Mouse (Mus musculus) forebrain, postnatal 0 days (tissue): ENCODE measurements around the gene AB124611. TPM values are rescaled to one million over a fixed set of nuclear protein-coding genes. Genes with fewer than 3 reads are reported as not detected.

Experiments used
- ATAC-seq: fragments of 200-750 bp; cut with Nextera tagmentation; 2 replicates; pipeline ENCODE4 v1.8.0; 2017; ENCODE audit warnings: mild to moderate bottlenecking, moderate library complexity
- DNase-seq: peaks from one replicate; pipeline ENCODE4 v3.0.0-alpha.2; 2015
- H3K27ac ChIP-seq: fragments of 300-500 bp; sonication (generic); 2 replicates; pipeline ENCODE4 v1.5.1; 2014; ENCODE audit warnings: low read depth, mild to moderate bottlenecking, antibody characterized with exemption, low read length, moderate library complexity, mixed read lengths
- H3K27me3 ChIP-seq: fragments of 300-500 bp; sonication (generic); 2 replicates; pipeline ENCODE4 v1.6.1; 2014; ENCODE audit warnings: mild to moderate bottlenecking, low read length, mixed read lengths; ENCODE audit not compliant: insufficient read depth
- H3K36me3 ChIP-seq: fragments of 300-500 bp; sonication (generic); 2 replicates; pipeline ENCODE4 v1.6.1; 2014; ENCODE audit warnings: mild to moderate bottlenecking, moderate library complexity; ENCODE audit not compliant: insufficient read depth
- H3K4me1 ChIP-seq: fragments of 300-500 bp; sonication (generic); 2 replicates; pipeline ENCODE4 v1.6.1; 2014; ENCODE audit warnings: antibody characterized with exemption; ENCODE audit not compliant: insufficient read depth
- H3K4me2 ChIP-seq: fragments of 300-500 bp; sonication (generic); 2 replicates; pipeline ENCODE4 v1.6.1; 2014; ENCODE audit warnings: low read depth, mild to moderate bottlenecking, moderate library complexity
- H3K4me3 ChIP-seq: fragments of 300-500 bp; sonication (generic); 2 replicates; pipeline ENCODE4 v1.5.1; 2014; ENCODE audit warnings: low read depth, low read length, mixed read lengths
- H3K9ac ChIP-seq: fragments of 300-500 bp; sonication (generic); 2 replicates; pipeline ENCODE4 v1.6.1; 2014; ENCODE audit warnings: mild to moderate bottlenecking
- H3K9me3 ChIP-seq: fragments of 300-500 bp; sonication (generic); 2 replicates; pipeline ENCODE4 v1.6.1; 2016; ENCODE audit warnings: low read length
- CTCF ChIP-seq: sonication (generic); IDR thresholded peaks from 2 replicates; pipeline ENCODE4 v1.5.1; 2016; ENCODE audit warnings: antibody characterized with exemption, control low read depth, low read depth
- WGBS: fragments of 180-500 bp; shearing (Covaris S2); extraction: QIAGEN DNeasy Blood & Tissue Kit; methylation state at CpG from one replicate; pipeline ENCODE4 v1.1.7; 2014; 5-methylcytosine and 5-hydroxymethylcytosine counted together
- polyA plus RNA-seq: library from polyadenylated mRNA; unstranded; fragments of >200 nt; fragmentation: Nextera tagmentation; extraction: Ambion mirVana; gene quantifications from 2 replicates; pipeline ENCODE4 v1.2.1, GENCODE M21; 2015
- total RNA-seq: library from RNA; depleted of rRNA; stranded (reverse); fragments of >200 nt; gene quantifications from 2 replicates; pipeline ENCODE4 v1.2.3, GENCODE M21; 2014

AB124611 gene
- total and polyA plus RNA-seq, 2 experiments from 2014 or later: 0.14 to 0.98 TPM

DNA sequence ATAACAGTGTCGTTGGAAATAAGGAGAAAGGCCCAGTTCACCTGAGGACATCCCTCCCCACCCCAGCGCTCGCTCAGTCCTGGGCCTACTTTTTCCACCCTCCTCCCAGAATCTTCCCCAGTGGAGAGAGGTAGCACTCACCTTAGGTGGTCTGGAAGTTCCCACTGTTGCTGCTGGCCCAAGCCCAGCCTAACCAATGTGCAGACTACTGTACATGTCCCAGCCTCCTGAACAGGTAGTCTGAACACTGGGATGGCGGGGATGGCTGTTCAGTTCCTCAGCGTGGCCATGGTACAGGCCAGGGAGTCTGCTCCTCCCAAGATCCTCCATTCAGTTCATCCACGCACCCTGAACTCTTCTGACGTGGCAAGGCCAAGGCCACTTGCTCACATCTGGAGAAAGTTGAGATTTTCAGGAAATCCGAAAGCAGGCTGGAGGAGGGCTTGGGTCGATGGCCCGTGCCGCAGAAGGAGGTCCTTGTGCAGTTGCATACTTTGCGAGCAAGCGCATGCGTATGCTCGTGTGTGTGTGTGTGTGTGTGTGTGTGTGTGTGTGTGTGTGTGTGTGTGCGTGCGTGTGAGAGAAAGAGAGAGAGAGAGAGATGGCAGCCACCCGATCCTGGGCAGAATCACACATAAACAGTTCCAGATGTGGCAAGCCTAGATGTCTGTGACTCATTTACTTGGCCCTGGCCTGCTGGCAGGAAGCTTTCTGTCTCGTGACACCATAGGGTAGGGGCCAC, 29.5 kb upstream of the AB124611 start:
- Histone ChIP-seq H3K27me3 (no peaks in the 10 kb centered on the region), H3K9me3 (no peaks in the 10 kb centered on the region), H3K9ac (no peak overlapping the region), H3K4me3 (no peak overlapping the region), H3K27ac (no peak overlapping the region), H3K36me3 (peaks cover 37% of the 10 kb centered on the region), H3K4me2 (no peak overlapping the region), H3K4me1 (no peaks in the 10 kb centered on the region)
- WGBS: 86% methylated on average over 17 of the region's 19 CpGs
- ATAC-seq (no peak), DNase-seq (no peak)
- no peak for TF ChIP-seq CTCF

GRCm38 (mm10) chr9:21497050-21497542, 28.9 kb upstream of the AB124611 start:
- no peak overlapping the region for H3K27ac ChIP-seq
- H3K4me3 ChIP-seq: no peak overlapping the region
- 85% methylated on average over 16 of the region's 16 CpGs for WGBS

GRCm38 (mm10) chr9:21497664-21498063, 28.3 kb upstream of the AB124611 start:
- WGBS: 93% methylated on average over 2 of the region's 2 CpGs
- no peak for DNase-seq

More at GRCm38 (mm10) chr9:21497050-21497542, 28.9 kb upstream of the AB124611 start:
- no peak overlapping the region for H3K4me2 ChIP-seq
- DNase-seq (no peak), ATAC-seq (peak; percentile 18; the same call in 1 of the 2 replicates)
- peaks cover 31% of the 10 kb centered on the region for H3K36me3 ChIP-seq
- H3K4me1 ChIP-seq: no peaks in the 10 kb centered on the region
- no peak overlapping the region for H3K9ac ChIP-seq
- no peaks in the 10 kb centered on the region for H3K27me3 ChIP-seq
- H3K9me3 ChIP-seq: no peaks in the 10 kb centered on the region
- no peak for TF ChIP-seq CTCF

DNA sequence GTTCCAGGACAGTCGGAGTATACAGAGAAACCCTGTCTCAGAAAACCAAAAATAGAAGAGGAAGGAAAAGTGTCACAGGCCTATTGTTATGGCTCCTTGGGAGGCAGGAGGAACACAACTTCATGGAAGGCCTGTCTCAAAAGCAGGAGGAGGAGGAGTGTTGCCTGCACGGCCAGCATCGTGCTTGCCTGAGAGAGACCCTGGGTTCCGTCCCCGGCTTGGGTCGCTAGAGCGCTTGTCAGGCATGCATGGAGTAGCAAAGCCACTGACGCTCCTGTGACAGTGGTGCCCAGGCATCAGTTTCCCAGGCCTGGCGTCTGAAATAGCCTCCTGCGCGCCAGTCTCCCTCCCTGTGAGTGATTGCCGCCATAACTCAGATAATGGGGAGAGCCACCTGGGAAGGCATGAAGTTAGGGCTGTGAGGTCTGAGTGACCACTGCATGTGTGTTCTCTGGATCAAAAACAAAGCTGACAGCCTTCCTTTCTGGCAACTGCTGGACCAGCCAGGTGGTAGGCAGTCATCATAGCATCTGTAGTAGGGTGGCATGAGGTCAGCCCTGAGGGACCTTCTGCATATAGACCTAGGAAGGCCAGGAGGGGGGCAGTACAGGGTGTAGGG, 27.6 kb upstream of the AB124611 start:
- ATAC-seq: no peak
- peaks cover 32% of the 10 kb centered on the region for H3K36me3 ChIP-seq
- no peak overlapping the region for H3K4me2 ChIP-seq
- no peak for TF ChIP-seq CTCF
- H3K9ac ChIP-seq: no peak overlapping the region
- 89% methylated on average over 12 of the region's 12 CpGs for WGBS
- no peak overlapping the region for H3K27ac ChIP-seq
- no peaks in the 10 kb centered on the region for H3K9me3 ChIP-seq
- H3K4me3 ChIP-seq: no peak overlapping the region
- no peak for DNase-seq
- H3K4me1 ChIP-seq: no peaks in the 10 kb centered on the region
- H3K27me3 ChIP-seq: no peaks in the 10 kb centered on the region

More at GRCm38 (mm10) chr9:21497664-21498063, 28.3 kb upstream of the AB124611 start:
- TF ChIP-seq CTCF: no peak
- H3K4me1 ChIP-seq: no peaks in the 10 kb centered on the region
- no peak overlapping the region for H3K4me2 ChIP-seq
- H3K9ac ChIP-seq: no peak overlapping the region
- peaks cover 28% of the 10 kb centered on the region; the same call in 1 of the 2 replicates for H3K36me3 ChIP-seq
- no peak overlapping the region for H3K27ac ChIP-seq
- H3K4me3 ChIP-seq: no peak overlapping the region
- no peaks in the 10 kb centered on the region for H3K27me3 ChIP-seq
- no peaks in the 10 kb centered on the region for H3K9me3 ChIP-seq
- ATAC-seq: no peak

GRCm38 (mm10) chr9:21503352-21503751, 22.6 kb upstream of the AB124611 start:
- no peak for TF ChIP-seq CTCF

GRCm38 (mm10) chr9:21505767-21506166, 20.2 kb upstream of the AB124611 start:
- Histone ChIP-seq H3K27me3 (no peaks in the 10 kb centered on the region), H3K4me2 (no peak overlapping the region), H3K9me3 (no peaks in the 10 kb centered on the region), H3K4me1 (peaks cover 5% of the 10 kb centered on the region), H3K9ac (no peak overlapping the region), H3K4me3 (no peak overlapping the region), H3K27ac (no peak overlapping the region), H3K36me3 (peaks cover 55% of the 10 kb centered on the region)
- no peak for TF ChIP-seq CTCF
- DNase-seq (no peak), ATAC-seq (no peak)

More at GRCm38 (mm10) chr9:21503352-21503751, 22.6 kb upstream of the AB124611 start:
- Histone ChIP-seq H3K9me3 (no peaks in the 10 kb centered on the region), H3K36me3 (peaks cover 61% of the 10 kb centered on the region), H3K9ac (no peak overlapping the region), H3K27ac (no peak overlapping the region), H3K4me2 (no peak overlapping the region), H3K4me1 (no peaks in the 10 kb centered on the region), H3K27me3 (no peaks in the 10 kb centered on the region), H3K4me3 (no peak overlapping the region)
- WGBS: 97% methylated on average over 8 of the region's 8 CpGs
- ATAC-seq: no peak
- no peak for DNase-seq
